ENCODE assay signal across 26 mouse cellular contexts in genomic region chr10:97008873-97009272, GRCm38 (mm10).
DNase-seq lines count a peak whose midpoint lies in the region; ATAC-seq and TF ChIP-seq lines count a peak whose summit lies in the region.
"Had no signal": no experiment of that assay in that cellular context is flagged by ENCODE, and none has a peak within 500 bp of the region (broad histone marks: within the 10 kb centered on the region; RNA-seq: fewer than 3 reads in every experiment).

No protein-coding gene starts in this region.

- no peaks in the 10 kb centered on the region for H3K4me1 ChIP-seq in hindbrain, embryonic 12.5 days
- no peaks in the 10 kb centered on the region for H3K4me1 ChIP-seq in hindbrain, embryonic 11.5 days (replicated peaks; ENCODE audit: control insufficient read depth, insufficient read depth, low read length)
- no peaks in the 10 kb centered on the region for H3K4me1 ChIP-seq in hindbrain, embryonic 14.5 days (replicated peaks; ENCODE audit: control insufficient read depth, insufficient read depth, low read length)
- no peaks in the 10 kb centered on the region for H3K4me1 ChIP-seq in hindbrain, postnatal 0 days (ENCODE audit: insufficient read depth, low read length)
- H3K4me1 ChIP-seq: embryonic facial prominence, embryonic 13.5 days; embryonic facial prominence, embryonic 15.5 days; forebrain, embryonic 10.5 days; forebrain, embryonic 12.5 days had no signal

- no peak for TF ChIP-seq POLR2A in brain, embryonic 14.5 days (IDR thresholded peaks at IDR 0.05; ENCODE audit: borderline replicate concordance, extremely low read depth, insufficient read depth, insufficient read length, poor library complexity, severe bottlenecking)

- no peak overlapping the region for H3K27ac ChIP-seq in hindbrain, embryonic 12.5 days
- H3K27ac ChIP-seq in hindbrain, embryonic 11.5 days (ENCODE audit: low read depth, low read length): no peak overlapping the region
- H3K27ac ChIP-seq in hindbrain, embryonic 14.5 days: no peak overlapping the region
- no peak overlapping the region for H3K27ac ChIP-seq in hindbrain, postnatal 0 days
- H3K27ac ChIP-seq: embryonic facial prominence, embryonic 13.5 days; embryonic facial prominence, embryonic 15.5 days; forebrain, embryonic 10.5 days; forebrain, embryonic 12.5 days had no signal

- no peaks in the 10 kb centered on the region for H3K27me3 ChIP-seq in hindbrain, embryonic 12.5 days
- no peaks in the 10 kb centered on the region for H3K27me3 ChIP-seq in hindbrain, embryonic 11.5 days (ENCODE audit: control insufficient read depth, insufficient read depth, low read length)
- H3K27me3 ChIP-seq in hindbrain, embryonic 14.5 days (ENCODE audit: control insufficient read depth, insufficient read depth, low read length): no peaks in the 10 kb centered on the region
- no peaks in the 10 kb centered on the region for H3K27me3 ChIP-seq in hindbrain, postnatal 0 days (ENCODE audit: insufficient read depth, low read length)
- H3K27me3 ChIP-seq: CH12.LX; embryonic facial prominence, embryonic 13.5 days; embryonic facial prominence, embryonic 15.5 days; forebrain, embryonic 12.5 days; Patski had no signal

- no peak overlapping the region for H3K9ac ChIP-seq in hindbrain, embryonic 12.5 days
- no peak overlapping the region for H3K9ac ChIP-seq in hindbrain, embryonic 11.5 days (ENCODE audit: low read depth, low read length)
- H3K9ac ChIP-seq in hindbrain, embryonic 14.5 days: no peak overlapping the region
- no peak overlapping the region for H3K9ac ChIP-seq in hindbrain, postnatal 0 days (replicated peaks; ENCODE audit: low read length)
- H3K9ac ChIP-seq: embryonic facial prominence, embryonic 13.5 days; embryonic facial prominence, embryonic 15.5 days; forebrain, embryonic 12.5 days had no signal

- H3K4me3 ChIP-seq in hindbrain, embryonic 12.5 days: no peak overlapping the region
- no peak overlapping the region for H3K4me3 ChIP-seq in hindbrain, embryonic 11.5 days (ENCODE audit: low read depth, low read length)
- no peak overlapping the region for H3K4me3 ChIP-seq in hindbrain, embryonic 14.5 days (replicated peaks; ENCODE audit: low read length)
- no peak overlapping the region for H3K4me3 ChIP-seq in hindbrain, postnatal 0 days (ENCODE audit: low read length)
- H3K4me3 ChIP-seq: embryonic facial prominence, embryonic 13.5 days; embryonic facial prominence, embryonic 15.5 days; erythroblast, embryonic 14.5 days; forebrain, embryonic 10.5 days; forebrain, embryonic 12.5 days had no signal

- no peak for DNase-seq in hindbrain, embryonic 11.5 days (ENCODE audit: low spot score)
- DNase-seq in hindbrain, embryonic 14.5 days (ENCODE audit: low spot score): peak; percentile 36
- no peak for DNase-seq in hindbrain, postnatal 0 days (ENCODE audit: low spot score)
- peak; percentile 22 for DNase-seq in brain, embryonic 14.5 days (ENCODE audit: low read depth)
- DNase-seq: adrenal gland, adult 8-10 months; adrenal gland, postnatal 14 days; adrenal gland, postnatal 36 days; B cell, adult 2 months; cerebellum, adult 11 months; cerebellum, adult 18-20 months; cerebellum, adult 8-10 months; cerebellum, adult 9-11 months; cerebellum, postnatal 14 days; cerebellum, postnatal 36 days; embryo, embryonic 11 days had no signal

- ATAC-seq in hindbrain, embryonic 12.5 days (ENCODE audit: low FRiP score): peak; percentile 80
- ATAC-seq in hindbrain, embryonic 11.5 days (ENCODE audit: low FRiP score): no peak
- ATAC-seq in hindbrain, embryonic 14.5 days (ENCODE audit: low FRiP score): no peak
- no peak for ATAC-seq in hindbrain, postnatal 0 days
- ATAC-seq: activated CD4-positive, CD25-positive, alpha-beta regulatory T cell, adult 4 months; CD4-positive, CD25-positive, alpha-beta regulatory T cell, adult 4 months; Patski had no signal

- no peaks in the 10 kb centered on the region for H3K9me3 ChIP-seq in hindbrain, embryonic 12.5 days (replicated peaks)
- no peaks in the 10 kb centered on the region for H3K9me3 ChIP-seq in hindbrain, embryonic 11.5 days (ENCODE audit: control insufficient read depth, low read length)
- H3K9me3 ChIP-seq in hindbrain, embryonic 14.5 days (ENCODE audit: control insufficient read depth, low read length): no peaks in the 10 kb centered on the region
- H3K9me3 ChIP-seq in hindbrain, postnatal 0 days (ENCODE audit: low read length): no peaks in the 10 kb centered on the region
- H3K9me3 ChIP-seq: embryonic facial prominence, embryonic 13.5 days; embryonic facial prominence, embryonic 15.5 days; forebrain, embryonic 10.5 days; forebrain, embryonic 12.5 days had no signal

- TF ChIP-seq CTCF in hindbrain, postnatal 0 days (IDR thresholded peaks at IDR 0.05; ENCODE audit: low read depth): no peak
- no peak for TF ChIP-seq CTCF in brain, embryonic 14.5 days (IDR thresholded peaks at IDR 0.05; ENCODE audit: borderline replicate concordance, extremely low read depth, insufficient read depth, insufficient read length)

- H3K4me2 ChIP-seq in hindbrain, embryonic 12.5 days (replicated peaks): no peak overlapping the region
- H3K4me2 ChIP-seq in hindbrain, embryonic 11.5 days (replicated peaks; ENCODE audit: low read depth, low read length): no peak overlapping the region
- H3K4me2 ChIP-seq in hindbrain, embryonic 14.5 days (replicated peaks): no peak overlapping the region
- no peak overlapping the region for H3K4me2 ChIP-seq in hindbrain, postnatal 0 days (ENCODE audit: low read depth, low read length)
- H3K4me2 ChIP-seq: embryonic facial prominence, embryonic 13.5 days; embryonic facial prominence, embryonic 15.5 days; forebrain, embryonic 12.5 days had no signal

- no peaks in the 10 kb centered on the region for H3K36me3 ChIP-seq in hindbrain, embryonic 12.5 days
- H3K36me3 ChIP-seq in hindbrain, embryonic 11.5 days (ENCODE audit: control insufficient read depth, insufficient read depth, low read length): no peaks in the 10 kb centered on the region
- H3K36me3 ChIP-seq in hindbrain, embryonic 14.5 days (replicated peaks; ENCODE audit: control insufficient read depth, insufficient read depth): no peaks in the 10 kb centered on the region
- H3K36me3 ChIP-seq in hindbrain, postnatal 0 days (ENCODE audit: insufficient read depth, low read length): no peaks in the 10 kb centered on the region
- H3K36me3 ChIP-seq: embryonic facial prominence, embryonic 13.5 days; embryonic facial prominence, embryonic 15.5 days; forebrain, embryonic 10.5 days; forebrain, embryonic 12.5 days; G1E had no signal

Comparison
In these comparisons a context has a peak if more than half of its experiments do, and no peak if none do; other contexts are left out.
1. DNase-seq: peak in hindbrain, embryonic 14.5 days (single experiment) and brain, embryonic 14.5 days (single experiment); none in hindbrain, embryonic 11.5 days (single experiment) and hindbrain, postnatal 0 days (single experiment).